In genomic region chr11:48838879-48839680, GRCm38 (mm10) we compare ENCODE assay signal across 7 mouse cellular contexts. TPM values are rescaled to one million over a fixed set of nuclear protein-coding genes. Genes with fewer than 3 reads are reported as not detected.
A peak's percentile ranks its signal among the peaks of the same experiment; 100 is the strongest.
DNase-seq lines count a peak whose midpoint lies in the region; ATAC-seq and TF ChIP-seq lines count a peak whose summit lies in the region.

No protein-coding gene starts in this region.

- ATAC-seq in megakaryocyte, adult 5-6 weeks (ENCODE audit: poor library complexity, severe bottlenecking): no peak
- no peak for ATAC-seq in limb, embryonic 11.5 days (ENCODE audit: insufficient number of reproducible peaks, low FRiP score, low TSS enrichment, low read depth)
- no peak for ATAC-seq in stomach, embryonic 15.5 days (ENCODE audit: insufficient read depth, low FRiP score, low read depth)

- H3K27ac ChIP-seq in embryonic fibroblast, embryonic 13.5 days (ENCODE audit: insufficient read depth, low read length): peak overlapping the region; percentile 67
- no peak overlapping the region for H3K27ac ChIP-seq in limb, embryonic 11.5 days (replicated peaks; ENCODE audit: low read depth, low read length)
- no peak overlapping the region for H3K27ac ChIP-seq in stomach, embryonic 15.5 days

- peak overlapping the region; percentile 99 for H3K4me3 ChIP-seq in megakaryocyte, embryonic 14.5 days (replicated peaks)
- H3K4me3 ChIP-seq in embryonic fibroblast, embryonic 13.5 days (ENCODE audit: insufficient read depth, low read length): peak overlapping the region; percentile 65; the same call in 1 of the 2 replicates
- H3K4me3 ChIP-seq in limb, embryonic 11.5 days (ENCODE audit: low read depth, low read length): no peak overlapping the region
- H3K4me3 ChIP-seq in stomach, embryonic 15.5 days (replicated peaks): no peak overlapping the region

- no peak for TF ChIP-seq CTCF in embryonic fibroblast, embryonic 13.5 days (IDR thresholded peaks at IDR 0.05; ENCODE audit: borderline replicate concordance, insufficient read depth, low read length)

- H3K4me1 ChIP-seq in megakaryocyte, embryonic 14.5 days: peaks cover 46% of the 10 kb centered on the region
- peaks cover 3% of the 10 kb centered on the region; the same call in 1 of the 2 replicates for H3K4me1 ChIP-seq in embryonic fibroblast, embryonic 13.5 days (ENCODE audit: control insufficient read depth, insufficient read depth, low read length)
- H3K4me1 ChIP-seq in limb, embryonic 11.5 days (ENCODE audit: control insufficient read depth, insufficient read depth, low read length): no peaks in the 10 kb centered on the region
- peaks cover 5% of the 10 kb centered on the region for H3K4me1 ChIP-seq in stomach, embryonic 15.5 days

- peaks cover 5% of the 10 kb centered on the region for H3K27me3 ChIP-seq in megakaryocyte, embryonic 14.5 days (replicated peaks)
- peaks cover 5% of the 10 kb centered on the region for H3K27me3 ChIP-seq in limb, embryonic 11.5 days (ENCODE audit: control insufficient read depth, insufficient read depth, low read length)
- H3K27me3 ChIP-seq in stomach, embryonic 15.5 days (replicated peaks): no peaks in the 10 kb centered on the region

- no peak for DNase-seq in limb, embryonic 11.5 days (ENCODE audit: low spot score)
- no peak for DNase-seq in cerebellum, adult 11-12 months
- DNase-seq in cerebellum, adult 8-10 months: no peak

- H3K36me3 ChIP-seq in megakaryocyte, embryonic 14.5 days (replicated peaks; ENCODE audit: low read length): peaks cover 5% of the 10 kb centered on the region
- H3K36me3 ChIP-seq in limb, embryonic 11.5 days (ENCODE audit: control insufficient read depth, insufficient read depth, low read length): no peaks in the 10 kb centered on the region
- no peaks in the 10 kb centered on the region for H3K36me3 ChIP-seq in stomach, embryonic 15.5 days

- H3K9me3 ChIP-seq in megakaryocyte, embryonic 14.5 days: no peaks in the 10 kb centered on the region
- no peaks in the 10 kb centered on the region for H3K9me3 ChIP-seq in limb, embryonic 11.5 days (ENCODE audit: control insufficient read depth, low read length)
- H3K9me3 ChIP-seq in stomach, embryonic 15.5 days: no peaks in the 10 kb centered on the region

- no peak for TF ChIP-seq POLR2A in embryonic fibroblast, embryonic 13.5 days (IDR thresholded peaks at IDR 0.05; ENCODE audit: low read depth, low read length)

- H3K9ac ChIP-seq in limb, embryonic 11.5 days (ENCODE audit: low read length): no peak overlapping the region
- no peak overlapping the region for H3K9ac ChIP-seq in stomach, embryonic 15.5 days

- WGBS in limb, embryonic 11.5 days: 71% methylated on average over 10 of the region's 10 CpGs
- 77% methylated on average over 10 of the region's 10 CpGs for WGBS in stomach, embryonic 15.5 days

- peak overlapping the region; percentile 95 for H3K4me2 ChIP-seq in limb, embryonic 11.5 days (ENCODE audit: low read depth, severe bottlenecking)
- H3K4me2 ChIP-seq in stomach, embryonic 15.5 days: peak overlapping the region; percentile 88

RNA-seq across cellular contexts. Expression of gene Gm12184, which starts 12.6 kb away (rescaled TPM):
- polyA plus RNA-seq in megakaryocyte, embryonic 14.5 days (2012; ENCODE audit: insufficient read depth, low replicate concordance): 18.6 and 145 TPM in 2 replicates
- total RNA-seq in megakaryocyte, adult 5-6 weeks (2015): 6.1 and 8.5 TPM in 2 replicates
- total RNA-seq in megakaryocyte, adult 5-6 weeks (2017): 4.6 and 12.1 TPM in 2 replicates
- polyA plus RNA-seq in embryonic fibroblast, embryonic 13.5 days (2011; ENCODE audit: insufficient read length, low read depth, missing spikeins): 40.5 and 61.2 TPM in 2 replicates
- polyA plus RNA-seq in limb, embryonic 11.5 days (2014; fragmentation: Nextera tagmentation; extraction: Ambion mirVana): 9.4 and 13.5 TPM in 2 replicates
- polyA plus RNA-seq in stomach, embryonic 15.5 days (2015; fragmentation: Nextera tagmentation; extraction: Ambion mirVana): 10.3 and 16.4 TPM in 2 replicates

RNA-seq across cellular contexts. Expression of gene Trim7, which starts 13.1 kb away (rescaled TPM):
- 1.6 and 5.7 TPM in 2 replicates for polyA plus RNA-seq in megakaryocyte, embryonic 14.5 days (2012; ENCODE audit: insufficient read depth, low replicate concordance)
- 0.51 and 0.68 TPM in 2 replicates for total RNA-seq in megakaryocyte, adult 5-6 weeks (2015)
- 0.18 and 0.57 TPM in 2 replicates for total RNA-seq in megakaryocyte, adult 5-6 weeks (2017)
- 16.0 and 19.1 TPM in 2 replicates for polyA plus RNA-seq in embryonic fibroblast, embryonic 13.5 days (2011; ENCODE audit: insufficient read length, low read depth, missing spikeins)
- polyA plus RNA-seq in limb, embryonic 11.5 days (2014; fragmentation: Nextera tagmentation; extraction: Ambion mirVana): 0.25 and 0.41 TPM in 2 replicates
- 2.3 and 2.5 TPM in 2 replicates for polyA plus RNA-seq in stomach, embryonic 15.5 days (2015; fragmentation: Nextera tagmentation; extraction: Ambion mirVana)

RNA-seq across cellular contexts. Expression of gene Trim41, which starts 21.9 kb away (rescaled TPM):
- 18.6 and 56.2 TPM in 2 replicates for polyA plus RNA-seq in megakaryocyte, embryonic 14.5 days (2012; ENCODE audit: insufficient read depth, low replicate concordance)
- total RNA-seq in megakaryocyte, adult 5-6 weeks (2015): 11.8 and 13.6 TPM in 2 replicates
- 39.2 and 43.7 TPM in 2 replicates for total RNA-seq in megakaryocyte, adult 5-6 weeks (2017)
- polyA plus RNA-seq in embryonic fibroblast, embryonic 13.5 days (2011; ENCODE audit: insufficient read length, low read depth, missing spikeins): 27.2 and 40.7 TPM in 2 replicates
- polyA plus RNA-seq in limb, embryonic 11.5 days (2014; fragmentation: Nextera tagmentation; extraction: Ambion mirVana): 5.7 TPM in 2 replicates
- 5.0 and 6.7 TPM in 2 replicates for polyA plus RNA-seq in stomach, embryonic 15.5 days (2015; fragmentation: Nextera tagmentation; extraction: Ambion mirVana)

RNA-seq across cellular contexts. Expression of gene Irgm1, which starts 32.4 kb away (rescaled TPM):
- polyA plus RNA-seq in megakaryocyte, embryonic 14.5 days (2012; ENCODE audit: insufficient read depth, low replicate concordance): 5.0 TPM in 1 of 2 replicates, not detected in the other
- 59.0 and 67.2 TPM in 2 replicates for total RNA-seq in megakaryocyte, adult 5-6 weeks (2015)
- total RNA-seq in megakaryocyte, adult 5-6 weeks (2017): 54.1 and 62.0 TPM in 2 replicates
- polyA plus RNA-seq in embryonic fibroblast, embryonic 13.5 days (2011; ENCODE audit: insufficient read length, low read depth, missing spikeins): 36.5 and 61.8 TPM in 2 replicates
- polyA plus RNA-seq in limb, embryonic 11.5 days (2014; fragmentation: Nextera tagmentation; extraction: Ambion mirVana): 1.1 and 1.7 TPM in 2 replicates
- polyA plus RNA-seq in stomach, embryonic 15.5 days (2015; fragmentation: Nextera tagmentation; extraction: Ambion mirVana): 12.8 and 14.3 TPM in 2 replicates

RNA-seq across cellular contexts. Expression of gene Rack1, which starts 38.9 kb away (rescaled TPM):
- 2,725 and 4,464 TPM in 2 replicates for polyA plus RNA-seq in megakaryocyte, embryonic 14.5 days (2012; ENCODE audit: insufficient read depth, low replicate concordance)
- 1,656 and 1,714 TPM in 2 replicates for total RNA-seq in megakaryocyte, adult 5-6 weeks (2015)
- 910 and 1,013 TPM in 2 replicates for total RNA-seq in megakaryocyte, adult 5-6 weeks (2017)
- polyA plus RNA-seq in embryonic fibroblast, embryonic 13.5 days (2011; ENCODE audit: insufficient read length, low read depth, missing spikeins): 1,745 and 1,759 TPM in 2 replicates
- polyA plus RNA-seq in limb, embryonic 11.5 days (2014; fragmentation: Nextera tagmentation; extraction: Ambion mirVana): 805 and 864 TPM in 2 replicates
- polyA plus RNA-seq in stomach, embryonic 15.5 days (2015; fragmentation: Nextera tagmentation; extraction: Ambion mirVana): 732 and 736 TPM in 2 replicates

Comparison
In these comparisons a context has a peak if more than half of its experiments do, and no peak if none do; other contexts are left out.
1. H3K4me3 ChIP-seq: peak in megakaryocyte, embryonic 14.5 days (single experiment) and embryonic fibroblast, embryonic 13.5 days (single experiment); none in limb, embryonic 11.5 days (single experiment) and stomach, embryonic 15.5 days (single experiment).